In the genomic region with DNA sequence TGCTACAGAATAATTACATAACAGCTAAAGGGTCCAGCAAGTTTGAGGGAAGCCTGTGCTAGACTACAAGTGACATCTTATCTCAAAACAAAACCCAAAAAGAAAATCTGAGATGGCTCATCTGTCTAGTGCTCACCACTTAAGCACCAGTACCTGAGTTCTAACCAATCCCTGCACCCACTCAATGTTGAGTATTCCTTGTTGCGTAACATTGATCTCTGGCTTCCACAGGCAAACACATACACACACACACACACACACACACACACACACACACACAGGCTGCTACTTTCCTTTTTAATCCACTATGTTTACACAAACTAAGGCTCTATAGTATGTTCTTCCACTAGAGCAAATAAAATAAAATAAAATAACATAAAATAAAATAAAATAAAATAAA, we compare ENCODE assay signal across 22 mouse cellular contexts.
"Had no signal": no experiment of that assay in that cellular context is flagged by ENCODE, and none has a peak within 500 bp of the region (broad histone marks: within the 10 kb centered on the region; RNA-seq: fewer than 3 reads in every experiment).

No protein-coding gene starts in this region.

- H3K36me3 ChIP-seq: heart, embryonic 10.5 days; heart, embryonic 12.5 days; hindbrain, embryonic 13.5 days; hindbrain, embryonic 15.5 days; kidney, embryonic 15.5 days; limb, embryonic 13.5 days had no signal

- DNase-seq: gastrocnemius, adult 2 months; gastrocnemius, postnatal 10 days; gastrocnemius, postnatal 25 days; heart, adult 18-20 months; heart, postnatal 10 days; kidney, adult 11 months; kidney, adult 2 months; kidney, adult 9 months; kidney, postnatal 14 days; kidney, postnatal 36 days; layer of hippocampus, adult 9-11 months; layer of hippocampus, postnatal 36 days; left cerebral cortex, postnatal 4 days had no signal

- H3K4me1 ChIP-seq: heart, embryonic 10.5 days; heart, embryonic 12.5 days; kidney, embryonic 15.5 days; limb, embryonic 13.5 days had no signal

- H3K9me3 ChIP-seq: heart, embryonic 10.5 days; heart, embryonic 12.5 days; hindbrain, embryonic 13.5 days; hindbrain, embryonic 15.5 days; kidney, embryonic 15.5 days; limb, embryonic 13.5 days had no signal

- H3K9ac ChIP-seq: heart, embryonic 12.5 days; hindbrain, embryonic 13.5 days; hindbrain, embryonic 15.5 days; kidney, embryonic 15.5 days; limb, embryonic 13.5 days had no signal

- H3K27me3 ChIP-seq: heart, embryonic 12.5 days; hindbrain, embryonic 13.5 days; hindbrain, embryonic 15.5 days; kidney, embryonic 15.5 days; limb, embryonic 13.5 days had no signal

- ATAC-seq: hindbrain, postnatal 0 days; intestine, embryonic 16.5 days had no signal

- H3K4me3 ChIP-seq: gastrocnemius, adult 2 months; heart, embryonic 10.5 days; heart, embryonic 12.5 days; hindbrain, embryonic 13.5 days; hindbrain, embryonic 15.5 days; kidney, embryonic 15.5 days; limb, embryonic 13.5 days had no signal

- H3K27ac ChIP-seq: gastrocnemius, adult 2 months; heart, embryonic 10.5 days; hindbrain, embryonic 13.5 days; hindbrain, embryonic 15.5 days; hindbrain, postnatal 0 days; kidney, embryonic 15.5 days; kidney, postnatal 0 days; limb, embryonic 13.5 days had no signal

- H3K4me2 ChIP-seq: heart, embryonic 12.5 days; hindbrain, embryonic 13.5 days; hindbrain, embryonic 15.5 days; kidney, embryonic 15.5 days; limb, embryonic 13.5 days had no signal
